Mouse (Mus musculus): ENCODE results near the gene Tex35. TPM values are rescaled to one million over a fixed set of nuclear protein-coding genes. Genes with fewer than 3 reads are reported as not detected.

Tex35 gene
- polyA plus RNA-seq (2015; fragmentation: Nextera tagmentation; extraction: Ambion mirVana) = not detected in 2 replicates

DNA sequence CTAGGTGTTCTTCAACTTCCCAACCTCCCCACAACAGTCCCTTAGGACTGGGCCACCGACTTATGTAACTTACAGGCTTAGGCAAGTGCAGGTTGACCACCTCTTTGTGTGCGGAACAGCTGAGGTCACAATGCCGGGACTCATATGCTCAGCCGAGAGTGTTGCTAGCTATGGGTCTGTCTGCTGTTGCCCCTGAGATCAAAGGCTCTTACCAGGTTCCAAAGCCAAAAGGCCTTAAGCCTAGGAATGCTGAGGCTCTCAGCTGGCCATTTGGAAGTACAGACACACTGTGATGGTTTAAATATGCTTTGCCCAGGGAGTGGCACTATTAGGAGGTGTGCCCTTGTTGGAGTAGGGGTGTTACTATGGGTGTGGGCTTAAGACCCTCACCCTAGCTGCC is at the start of gene Tex35:
Tex35 (minus strand) TSS at position 101 of the 400 bp plus-strand sequence.

Other genes with a start within 250 kb of the Tex35 start
- gene Ralgps2, start 169.1 kb downstream of the Tex35 start, polyA plus RNA-seq (2015; fragmentation: Nextera tagmentation; extraction: Ambion mirVana) = 60.9 and 66.7 TPM in 2 replicates

Measured in neural tube, postnatal 0 days (tissue).